In genomic region chr12:35894304-35894900, GRCm38 (mm10) we compare ENCODE assay signal across 11 mouse cellular contexts. TPM values are rescaled to one million over a fixed set of nuclear protein-coding genes. Genes with fewer than 3 reads are reported as not detected.
DNase-seq lines count a peak whose midpoint lies in the region; ATAC-seq and TF ChIP-seq lines count a peak whose summit lies in the region.
"Had no signal": no experiment of that assay in that cellular context is flagged by ENCODE, and none has a peak within 500 bp of the region (broad histone marks: within the 10 kb centered on the region; RNA-seq: fewer than 3 reads in every experiment).

No protein-coding gene starts in this region.

- ATAC-seq in forebrain, embryonic 11.5 days (replicated peaks; ENCODE audit: low FRiP score) = peak; percentile 61
- no peak for ATAC-seq in forebrain, embryonic 15.5 days (replicated peaks)
- no peak for ATAC-seq in liver, embryonic 12.5 days

- no peak overlapping the region for H3K4me3 ChIP-seq in forebrain, embryonic 11.5 days (ENCODE audit: low read depth, low read length)
- H3K4me3 ChIP-seq in forebrain, embryonic 15.5 days = no peak overlapping the region
- no peak overlapping the region for H3K4me3 ChIP-seq in liver, adult 2 months (ENCODE audit: insufficient read depth, low read depth, low read length)
- H3K4me3 ChIP-seq in liver, embryonic 12.5 days = no peak overlapping the region
- H3K4me3 ChIP-seq: liver, embryonic 13.5 days had no signal

- WGBS in forebrain, embryonic 11.5 days = 12% methylated on average over 6 of the region's 6 CpGs
- 7% methylated on average over 6 of the region's 6 CpGs for WGBS in forebrain, embryonic 15.5 days
- WGBS in liver, adult 2 months = 47% methylated on average over 6 of the region's 6 CpGs
- 43% methylated on average over 6 of the region's 6 CpGs for WGBS in liver, embryonic 12.5 days (ENCODE audit: insufficient replicate concordance)

- no peak overlapping the region for H3K4me2 ChIP-seq in forebrain, embryonic 11.5 days (ENCODE audit: low read depth, low read length, severe bottlenecking)
- H3K4me2 ChIP-seq in forebrain, embryonic 15.5 days (replicated peaks) = no peak overlapping the region
- H3K4me2 ChIP-seq in liver, embryonic 12.5 days = no peak overlapping the region
- H3K4me2 ChIP-seq: liver, embryonic 13.5 days had no signal

- H3K9me3 ChIP-seq in forebrain, embryonic 11.5 days (ENCODE audit: control insufficient read depth, low read length) = no peaks in the 10 kb centered on the region
- no peaks in the 10 kb centered on the region for H3K9me3 ChIP-seq in forebrain, embryonic 15.5 days
- H3K9me3 ChIP-seq in liver, embryonic 12.5 days (replicated peaks) = no peaks in the 10 kb centered on the region
- H3K9me3 ChIP-seq: liver, embryonic 13.5 days had no signal

- 0 out of 2 replicates have a peak overlapping the region, but pooled peaks have one; percentile 4 for H3K27ac ChIP-seq in forebrain, embryonic 11.5 days (ENCODE audit: low read depth, low read length)
- no peak overlapping the region for H3K27ac ChIP-seq in forebrain, embryonic 15.5 days (replicated peaks)
- H3K27ac ChIP-seq in liver, adult 2 months (replicated peaks; ENCODE audit: insufficient read depth, low read depth, low read length) = no peak overlapping the region
- no peak overlapping the region for H3K27ac ChIP-seq in liver, embryonic 12.5 days
- H3K27ac ChIP-seq: liver, embryonic 13.5 days had no signal

- TF ChIP-seq CTCF in liver, adult 2 months (IDR thresholded peaks at IDR 0.05; ENCODE audit: low read depth, low read length) = no peak

- H3K9ac ChIP-seq in forebrain, embryonic 11.5 days (ENCODE audit: low read length) = no peak overlapping the region
- no peak overlapping the region for H3K9ac ChIP-seq in forebrain, embryonic 15.5 days (replicated peaks)
- no peak overlapping the region for H3K9ac ChIP-seq in liver, adult 2 months (ENCODE audit: low read depth, low read length)
- H3K9ac ChIP-seq in liver, embryonic 12.5 days = no peak overlapping the region
- H3K9ac ChIP-seq: liver, embryonic 13.5 days had no signal

- peaks cover 14% of the 10 kb centered on the region; the same call in 1 of the 2 replicates for H3K4me1 ChIP-seq in forebrain, embryonic 11.5 days (replicated peaks; ENCODE audit: control insufficient read depth, insufficient read depth, low read length)
- H3K4me1 ChIP-seq in forebrain, embryonic 15.5 days = peaks cover 5% of the 10 kb centered on the region; the same call in 1 of the 2 replicates
- no peaks in the 10 kb centered on the region for H3K4me1 ChIP-seq in liver, adult 2 months (ENCODE audit: control insufficient read depth, insufficient read depth, low read length)
- no peaks in the 10 kb centered on the region for H3K4me1 ChIP-seq in liver, embryonic 12.5 days
- H3K4me1 ChIP-seq: liver, embryonic 13.5 days had no signal

- peak; percentile 70 for DNase-seq in forebrain, embryonic 11.5 days (ENCODE audit: low spot score)
- peak; percentile 6 for DNase-seq in liver, adult 2 months (ENCODE audit: extremely low read depth, low read depth, low spot score)
- peak; percentile 89 for DNase-seq in embryo, embryonic 9.5 days (ENCODE audit: extremely low spot score)
- DNase-seq in mesoderm, embryonic 11.5 days (ENCODE audit: low read depth, low spot score) = peak; percentile 84
- no peak for DNase-seq in ovary, postnatal 36 days (ENCODE audit: low spot score)
- no peak for DNase-seq in natural killer cell, adult 2 months (ENCODE audit: low spot score in 2 of 2)
- DNase-seq: layer of hippocampus, adult 9-11 months; liver, embryonic 13.5 days had no signal

- no peaks in the 10 kb centered on the region for H3K36me3 ChIP-seq in forebrain, embryonic 11.5 days (ENCODE audit: control insufficient read depth, insufficient read depth, low read length)
- H3K36me3 ChIP-seq in forebrain, embryonic 15.5 days = no peaks in the 10 kb centered on the region
- H3K36me3 ChIP-seq in liver, adult 2 months (ENCODE audit: control insufficient read depth, insufficient read depth, low read length) = no peaks in the 10 kb centered on the region
- H3K36me3 ChIP-seq in liver, embryonic 12.5 days = no peaks in the 10 kb centered on the region
- H3K36me3 ChIP-seq: liver, embryonic 13.5 days had no signal

- no peaks in the 10 kb centered on the region for H3K79me2 ChIP-seq in liver, adult 2 months (ENCODE audit: control insufficient read depth, insufficient read depth, low read length)

- TF ChIP-seq POLR2A in liver, adult 2 months (IDR thresholded peaks at IDR 0.05; ENCODE audit: extremely low read depth, insufficient read depth, low read length) = no peak

- no peaks in the 10 kb centered on the region for H3K27me3 ChIP-seq in forebrain, embryonic 11.5 days (ENCODE audit: control insufficient read depth, insufficient read depth, low read length)
- no peaks in the 10 kb centered on the region for H3K27me3 ChIP-seq in forebrain, embryonic 15.5 days
- H3K27me3 ChIP-seq in liver, adult 2 months (ENCODE audit: control insufficient read depth, insufficient read depth, low read length) = no peaks in the 10 kb centered on the region
- H3K27me3 ChIP-seq in liver, embryonic 12.5 days (replicated peaks) = no peaks in the 10 kb centered on the region
- H3K27me3 ChIP-seq: liver, embryonic 13.5 days had no signal

RNA-seq across cellular contexts. Expression of gene Agr3, which starts 31.0 kb away (rescaled TPM):
- 0.32 TPM in 1 of 2 replicates, not detected in the other for polyA plus RNA-seq in forebrain, embryonic 11.5 days (2014; fragmentation: Nextera tagmentation; extraction: Ambion mirVana)
- not detected in 2 replicates for polyA plus RNA-seq in forebrain, embryonic 15.5 days (2015; fragmentation: Nextera tagmentation; extraction: Ambion mirVana)
- not detected in 2 replicates for total RNA-seq in liver, adult 2 months (2014; rRNA removed)
- polyA plus RNA-seq in liver, adult 2 months (2012; rRNA removed) = not detected in 2 replicates
- not detected in 2 replicates for polyA plus RNA-seq in liver, embryonic 12.5 days (2016; fragmentation: Nextera tagmentation; extraction: Ambion mirVana)
- polyA plus RNA-seq: heart, postnatal 0 days; liver, embryonic 13.5 days had no signal

Comparison
In these comparisons a context has a peak if more than half of its experiments do, and no peak if none do; other contexts are left out.
1. DNase-seq: peak in forebrain, embryonic 11.5 days (single experiment), liver, adult 2 months (single experiment), embryo, embryonic 9.5 days (single experiment) and mesoderm, embryonic 11.5 days (single experiment); none in ovary, postnatal 36 days (single experiment) and natural killer cell, adult 2 months (0 of 2).